Mouse (Mus musculus): Measurements from ENCODE around the gene Scn4a. TPM values are rescaled to one million over a fixed set of nuclear protein-coding genes. Genes with fewer than 3 reads are reported as not detected.

Scn4a gene
- polyA plus RNA-seq, 1 experiment from 2014 or later, result 0.05 TPM

DNA sequence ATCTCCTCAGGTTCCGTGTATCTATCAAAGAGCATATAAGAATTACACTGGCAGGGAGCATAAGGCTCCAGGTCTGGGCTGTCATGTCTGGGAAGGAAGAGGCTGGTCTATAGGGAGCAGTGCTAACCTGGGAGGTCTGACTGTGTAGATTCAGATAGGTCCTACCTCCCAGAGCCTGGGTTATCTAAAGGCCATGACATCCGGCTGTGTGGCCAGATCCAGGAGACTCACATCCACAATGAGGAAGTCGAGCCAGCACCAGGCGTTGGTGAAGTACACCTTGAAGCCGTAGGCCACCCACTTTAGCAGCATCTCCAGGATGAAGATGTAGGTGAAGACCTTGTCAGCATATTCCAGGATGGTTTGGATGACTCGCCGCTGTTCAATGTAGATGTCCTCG is 26.6 kb downstream of the Scn4a start:
- DNase-seq (ENCODE audit: low spot score), result no peak
- Histone ChIP-seq H3K9me3 (no peaks in the 10 kb centered on the region), H3K27ac (no peak overlapping the region), H3K36me3 (no peaks in the 10 kb centered on the region), H3K4me3 (no peak overlapping the region), H3K4me1 (replicated peaks) (peaks cover 27% of the 10 kb centered on the region), H3K27me3 (ENCODE audit: insufficient read depth, poor library complexity, severe bottlenecking) (no peaks in the 10 kb centered on the region)
- WGBS, result 89% methylated on average over 8 of the region's 8 CpGs

DNA sequence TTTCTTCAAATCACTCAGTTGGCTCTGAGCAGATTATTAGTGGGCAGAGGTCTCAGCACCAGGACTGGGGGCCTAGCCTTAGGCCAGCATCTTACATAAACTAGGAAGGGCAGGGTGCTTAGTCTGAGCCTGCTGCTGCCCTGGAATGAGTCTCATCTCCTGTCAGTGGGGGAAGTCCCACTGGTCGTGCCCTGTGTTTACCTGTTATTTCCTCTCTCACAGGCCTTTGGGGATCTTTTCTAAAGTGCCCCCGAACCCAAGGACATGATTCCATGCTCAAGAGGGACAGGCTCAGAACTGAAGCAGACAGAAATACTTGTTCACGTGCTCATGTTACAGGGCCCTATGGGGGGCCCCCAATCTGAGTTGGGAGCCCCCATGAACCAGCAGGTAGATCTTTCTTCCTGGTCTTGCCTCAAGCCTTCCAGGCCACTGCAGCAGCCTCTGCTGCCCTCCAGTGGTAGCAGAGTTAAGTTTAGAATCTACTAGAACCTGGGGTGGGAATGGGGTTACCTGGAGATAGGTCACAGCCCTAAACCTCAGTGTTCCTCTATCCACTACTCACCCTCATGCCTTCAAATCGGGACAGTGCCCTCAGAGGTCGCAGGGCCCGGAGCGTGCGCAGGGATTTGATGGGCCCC is 27.4 kb downstream of the Scn4a start:
- peak; percentile 47 for DNase-seq (ENCODE audit: low spot score)
- no peak overlapping the region for H3K27ac ChIP-seq

DNA sequence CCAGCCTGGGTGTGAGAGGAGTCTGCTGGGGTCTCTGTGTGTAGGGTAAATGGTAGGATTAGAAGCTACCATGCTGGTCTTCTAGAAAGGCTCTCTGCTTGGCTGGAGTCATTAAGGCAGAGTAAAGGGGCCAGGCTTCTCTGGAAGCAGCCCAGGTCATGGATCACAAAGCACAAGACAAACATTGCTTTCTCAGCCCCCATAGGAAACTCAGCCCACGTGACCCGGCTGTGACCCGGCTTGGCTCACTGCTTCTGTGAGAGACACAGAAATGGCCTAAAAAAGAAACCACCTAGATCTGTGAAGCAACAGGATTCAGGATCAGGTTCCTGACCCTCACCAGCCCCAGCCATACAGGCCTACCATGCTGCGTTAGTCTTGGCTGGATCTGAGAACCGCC is 28.2 kb downstream of the Scn4a start:
- Histone ChIP-seq H3K27ac (no peak overlapping the region), H3K36me3 (no peaks in the 10 kb centered on the region), H3K4me3 (no peak overlapping the region), H3K27me3 (ENCODE audit: insufficient read depth, poor library complexity, severe bottlenecking) (no peaks in the 10 kb centered on the region), H3K9me3 (no peaks in the 10 kb centered on the region), H3K4me1 (replicated peaks) (peaks cover 27% of the 10 kb centered on the region)
- 63% methylated on average over 5 of the region's 5 CpGs for WGBS
- no peak for DNase-seq (ENCODE audit: low spot score)

More for the DNA sequence above, 27.4 kb downstream of the Scn4a start:
- no peak overlapping the region for H3K4me3 ChIP-seq
- 68% methylated on average over 8 of the region's 8 CpGs for WGBS
- H3K9me3 ChIP-seq, result no peaks in the 10 kb centered on the region
- peaks cover 27% of the 10 kb centered on the region for H3K4me1 ChIP-seq (replicated peaks)
- H3K27me3 ChIP-seq (ENCODE audit: insufficient read depth, poor library complexity, severe bottlenecking), result no peaks in the 10 kb centered on the region
- no peaks in the 10 kb centered on the region for H3K36me3 ChIP-seq

DNA sequence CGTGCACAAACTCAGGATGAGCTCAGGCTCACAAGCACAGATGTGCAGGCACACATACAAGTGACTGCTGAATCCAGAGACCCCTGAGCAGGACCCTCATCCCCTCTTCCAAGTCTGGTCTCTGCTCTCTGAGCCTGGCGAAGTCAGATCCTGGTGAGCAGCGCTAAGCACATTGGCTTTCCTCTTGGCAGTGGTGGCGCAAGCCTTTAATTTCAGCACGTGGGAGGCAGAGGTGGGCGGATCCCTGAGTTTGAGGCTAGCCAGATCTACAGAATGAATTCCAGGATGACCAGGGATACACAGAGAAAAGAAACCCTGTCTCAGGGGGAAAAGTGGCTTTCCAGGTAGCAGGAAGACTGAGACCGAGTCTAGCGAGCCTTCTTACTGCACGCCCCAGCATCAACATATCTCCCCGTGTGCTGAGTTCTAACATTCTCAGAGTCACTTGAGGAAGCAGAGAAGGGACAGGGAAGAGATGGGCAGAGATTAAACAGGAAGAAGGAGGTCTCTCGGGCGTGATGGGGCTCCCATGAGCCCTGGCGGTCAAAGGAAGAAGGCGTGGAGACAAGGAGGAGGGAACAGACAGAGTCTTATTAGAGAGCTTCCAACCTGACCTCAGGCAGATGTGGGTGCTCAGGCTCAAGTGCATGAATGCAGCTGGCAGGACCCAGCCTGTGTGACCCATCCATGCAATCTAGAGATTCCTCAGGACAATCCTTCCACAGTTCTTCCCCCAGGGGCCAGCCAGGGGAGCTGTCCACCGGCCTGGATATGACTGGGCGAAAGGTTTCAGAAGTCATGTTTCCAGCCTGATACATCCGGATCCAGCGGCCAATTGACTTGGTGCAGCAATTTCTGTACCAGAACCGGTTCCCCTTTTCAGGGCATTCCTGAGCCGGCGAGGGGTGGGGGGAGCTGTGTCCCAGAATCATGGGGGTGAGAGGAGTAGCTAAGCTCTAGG is 34.4 kb downstream of the Scn4a start:
- H3K27me3 ChIP-seq (ENCODE audit: insufficient read depth, poor library complexity, severe bottlenecking), result no peaks in the 10 kb centered on the region
- WGBS, result 79% methylated on average over 21 of the region's 21 CpGs

DNA sequence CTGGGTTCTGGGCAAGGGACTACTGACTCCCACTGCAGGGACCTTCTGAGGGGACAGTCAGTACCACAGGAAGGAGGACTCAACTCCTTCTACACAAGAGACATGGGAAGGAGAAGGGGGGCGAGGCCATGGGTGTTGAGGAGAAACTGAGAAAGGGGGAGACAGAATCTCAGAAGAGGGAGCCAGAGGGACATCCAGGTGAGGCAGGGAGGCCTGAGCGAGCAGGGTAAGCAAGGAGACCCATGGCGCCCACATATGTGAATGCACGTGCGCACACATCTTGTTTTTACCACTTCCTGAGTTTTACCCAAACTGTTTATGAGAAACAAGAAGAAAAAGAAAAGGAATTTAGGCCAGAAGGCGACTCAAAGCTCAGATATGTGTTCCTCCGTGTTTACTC is 35.3 kb downstream of the Scn4a start:
- Histone ChIP-seq H3K9me3 (no peaks in the 10 kb centered on the region), H3K36me3 (no peaks in the 10 kb centered on the region), H3K4me1 (replicated peaks) (peaks cover 39% of the 10 kb centered on the region), H3K27ac (no peak overlapping the region; the same call in 1 of the 2 replicates), H3K27me3 (ENCODE audit: insufficient read depth, poor library complexity, severe bottlenecking) (no peaks in the 10 kb centered on the region), H3K4me3 (no peak overlapping the region)
- WGBS, result 85% methylated on average over 7 of the region's 7 CpGs
- DNase-seq (ENCODE audit: low spot score), result no peak

More for the DNA sequence above, 34.4 kb downstream of the Scn4a start:
- DNase-seq (ENCODE audit: low spot score), result no peak
- no peaks in the 10 kb centered on the region for H3K36me3 ChIP-seq
- H3K27ac ChIP-seq, result no peak overlapping the region
- H3K9me3 ChIP-seq, result no peaks in the 10 kb centered on the region
- H3K4me3 ChIP-seq, result no peak overlapping the region
- peaks cover 33% of the 10 kb centered on the region for H3K4me1 ChIP-seq (replicated peaks)

DNA sequence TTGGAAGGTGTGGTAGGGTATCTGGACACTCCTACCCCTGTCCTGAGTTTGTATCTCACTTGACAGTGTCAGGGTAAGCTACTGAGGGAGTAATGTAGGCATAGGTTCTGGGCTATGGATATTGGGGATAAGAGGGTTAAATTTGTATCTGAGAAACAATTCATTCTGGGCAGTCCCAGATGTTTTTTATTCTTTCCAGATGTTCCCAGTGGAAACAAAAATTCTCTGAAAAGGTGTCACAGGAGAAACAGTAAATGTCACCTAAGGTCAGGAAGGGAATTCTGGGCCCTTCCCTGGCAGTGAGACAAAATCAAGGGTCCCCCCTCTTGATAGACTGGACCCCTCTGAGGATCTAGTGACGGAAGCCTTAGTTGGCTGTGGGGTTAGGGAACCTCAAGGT is 36.7 kb downstream of the Scn4a start:
- no peaks in the 10 kb centered on the region for H3K27me3 ChIP-seq (ENCODE audit: insufficient read depth, poor library complexity, severe bottlenecking)
- DNase-seq (ENCODE audit: low spot score), result no peak
- no peaks in the 10 kb centered on the region for H3K9me3 ChIP-seq
- peaks cover 39% of the 10 kb centered on the region for H3K4me1 ChIP-seq (replicated peaks)
- no peak overlapping the region for H3K4me3 ChIP-seq
- no peaks in the 10 kb centered on the region for H3K36me3 ChIP-seq
- H3K27ac ChIP-seq, result no peak overlapping the region
- WGBS, result 50% methylated on average over 1 of the region's 1 CpGs

DNA sequence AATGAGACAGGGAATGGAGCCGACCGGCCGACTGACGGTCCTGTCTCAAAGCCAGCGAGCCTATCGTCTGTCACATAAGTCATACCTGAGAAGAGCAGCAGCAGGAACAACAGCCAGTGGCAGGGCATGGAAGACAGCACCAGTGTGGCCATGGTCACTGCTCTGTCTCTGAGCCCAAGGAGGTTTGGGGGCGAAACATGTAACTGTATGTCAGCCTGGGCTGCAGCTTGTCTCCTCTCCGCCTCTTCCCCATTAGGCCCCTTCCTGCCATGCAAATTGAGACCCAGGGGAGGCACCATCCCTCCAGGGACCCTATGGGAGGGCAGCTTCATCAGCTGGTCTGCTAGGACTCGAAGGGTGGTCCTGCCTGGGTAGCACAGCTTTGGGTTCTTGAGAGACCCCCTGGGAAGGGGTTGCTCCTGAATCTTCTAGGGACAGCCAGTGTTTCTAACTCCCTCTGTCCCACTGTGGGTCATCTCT is 38.7 kb downstream of the Scn4a start, which contains the start of gene Cd79b:
TSS of gene Cd79b (minus strand) at position 430 of the 480 bp plus-strand sequence.
- Histone ChIP-seq H3K36me3 (no peaks in the 10 kb centered on the region), H3K27ac (peak within 1 kb of the TSS; percentile 62), H3K27me3 (ENCODE audit: insufficient read depth, poor library complexity, severe bottlenecking) (no peaks in the 10 kb centered on the region), H3K4me1 (replicated peaks) (peaks cover 42% of the 10 kb centered on the region), H3K9me3 (no peaks in the 10 kb centered on the region), H3K4me3 (no peak within 1 kb of the TSS)
- WGBS, result 70% methylated on average over 9 of the region's 9 CpGs
- DNase-seq (ENCODE audit: low spot score), result no peak

DNA sequence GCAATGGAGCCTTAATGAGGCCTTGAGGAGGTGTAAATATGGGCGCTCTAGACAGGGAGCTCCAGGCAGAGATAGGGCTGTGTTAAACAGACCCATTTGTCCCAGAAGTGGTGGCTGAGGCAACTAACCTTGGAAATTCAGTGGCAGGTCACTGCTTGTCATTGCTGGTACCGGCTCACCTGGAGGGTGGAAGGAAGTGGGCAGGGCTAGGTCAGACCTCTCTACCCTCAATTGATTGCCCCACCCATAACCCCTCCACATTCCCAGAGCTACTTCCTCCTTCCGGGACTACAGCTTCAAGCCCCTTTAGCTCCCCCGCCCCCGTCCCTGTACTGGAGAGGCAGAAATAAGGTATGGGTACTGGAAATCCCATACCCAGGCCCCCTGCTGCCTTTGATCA is 39.6 kb downstream of the Scn4a start:
- H3K4me1 ChIP-seq (replicated peaks), result peaks cover 37% of the 10 kb centered on the region
- H3K4me3 ChIP-seq, result no peak overlapping the region
- H3K9me3 ChIP-seq, result no peaks in the 10 kb centered on the region
- DNase-seq (ENCODE audit: low spot score), result no peak
- 69% methylated on average over 5 of the region's 5 CpGs for WGBS
- H3K27ac ChIP-seq, result no peak overlapping the region
- H3K27me3 ChIP-seq (ENCODE audit: insufficient read depth, poor library complexity, severe bottlenecking), result no peaks in the 10 kb centered on the region
- H3K36me3 ChIP-seq, result no peaks in the 10 kb centered on the region

DNA sequence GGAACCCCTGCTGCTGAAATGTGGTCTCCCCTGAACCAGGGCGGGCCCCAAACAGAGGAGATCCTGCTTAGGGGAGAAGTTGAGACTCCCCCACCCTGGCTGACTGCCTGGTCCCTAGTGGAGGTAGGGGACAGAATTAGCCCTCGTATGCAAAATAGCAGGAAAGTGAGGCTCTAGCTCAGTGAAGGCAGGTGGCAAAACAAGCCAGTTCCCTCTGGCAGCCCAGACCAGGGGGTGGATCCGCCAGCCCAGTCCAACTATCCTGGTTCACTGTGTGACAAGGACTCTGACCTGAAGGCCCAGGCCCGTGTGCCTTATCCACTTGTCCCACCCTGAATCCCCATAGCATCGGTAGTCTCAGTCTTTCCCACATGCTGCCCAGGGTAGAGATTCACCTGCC is 43.0 kb downstream of the Scn4a start:
- Histone ChIP-seq H3K36me3 (no peaks in the 10 kb centered on the region), H3K4me1 (replicated peaks) (peaks cover 25% of the 10 kb centered on the region), H3K27ac (no peak overlapping the region), H3K4me3 (no peak overlapping the region), H3K9me3 (no peaks in the 10 kb centered on the region), H3K27me3 (ENCODE audit: insufficient read depth, poor library complexity, severe bottlenecking) (no peaks in the 10 kb centered on the region)
- 66% methylated on average over 5 of the region's 5 CpGs for WGBS
- DNase-seq (ENCODE audit: low spot score), result no peak

DNA sequence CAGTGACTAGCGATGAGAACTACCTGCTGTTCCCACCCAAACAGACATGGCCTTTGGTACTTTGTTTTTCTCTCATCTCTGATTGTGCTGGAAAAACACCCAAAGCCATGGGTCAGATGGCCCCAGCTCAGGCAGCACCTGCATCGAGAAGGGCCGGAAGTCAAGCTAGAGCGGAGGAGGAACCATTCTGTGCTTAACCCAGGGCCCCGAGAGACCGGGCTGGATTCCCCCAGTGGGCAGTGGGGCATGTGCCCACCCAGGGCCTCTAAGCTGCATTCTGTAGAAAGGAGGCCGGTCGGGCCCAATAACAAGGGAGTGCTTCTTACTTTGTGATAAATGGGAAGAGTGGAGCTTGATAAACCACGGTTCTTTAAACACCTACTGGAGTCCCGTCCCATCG is 44.9 kb downstream of the Scn4a start:
- H3K36me3 ChIP-seq, result no peaks in the 10 kb centered on the region
- WGBS, result 77% methylated on average over 11 of the region's 11 CpGs
- H3K27me3 ChIP-seq (ENCODE audit: insufficient read depth, poor library complexity, severe bottlenecking), result no peaks in the 10 kb centered on the region
- H3K4me1 ChIP-seq (replicated peaks), result peaks cover 9% of the 10 kb centered on the region
- no peak overlapping the region for H3K4me3 ChIP-seq
- no peaks in the 10 kb centered on the region for H3K9me3 ChIP-seq
- no peak overlapping the region for H3K27ac ChIP-seq
- DNase-seq (ENCODE audit: low spot score), result no peak

DNA sequence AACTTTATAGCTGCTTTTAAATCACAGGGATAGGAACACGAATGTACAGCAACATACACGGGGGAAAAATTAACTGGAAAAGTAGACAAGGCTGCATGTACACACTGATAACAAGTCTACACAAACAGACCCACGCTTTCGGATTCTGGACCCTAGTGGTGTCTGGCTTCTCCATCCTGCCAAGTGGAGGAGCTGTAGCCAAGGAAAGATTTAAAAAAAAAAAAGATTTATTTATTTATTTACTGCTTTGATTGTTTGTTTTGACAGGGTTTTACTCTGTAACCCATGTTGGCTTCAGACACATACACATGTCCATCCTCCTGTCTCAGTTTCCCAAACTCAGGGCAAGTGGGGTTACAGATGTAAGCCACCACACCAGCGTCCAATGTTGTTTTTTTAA is 45.7 kb downstream of the Scn4a start:
- WGBS, result 84% methylated on average over 5 of the region's 5 CpGs
- DNase-seq (ENCODE audit: low spot score), result no peak
- Histone ChIP-seq H3K4me3 (no peak overlapping the region), H3K27me3 (ENCODE audit: insufficient read depth, poor library complexity, severe bottlenecking) (no peaks in the 10 kb centered on the region), H3K27ac (no peak overlapping the region), H3K9me3 (no peaks in the 10 kb centered on the region), H3K36me3 (no peaks in the 10 kb centered on the region), H3K4me1 (replicated peaks) (peaks cover 8% of the 10 kb centered on the region; the same call in 1 of the 2 replicates)

DNA sequence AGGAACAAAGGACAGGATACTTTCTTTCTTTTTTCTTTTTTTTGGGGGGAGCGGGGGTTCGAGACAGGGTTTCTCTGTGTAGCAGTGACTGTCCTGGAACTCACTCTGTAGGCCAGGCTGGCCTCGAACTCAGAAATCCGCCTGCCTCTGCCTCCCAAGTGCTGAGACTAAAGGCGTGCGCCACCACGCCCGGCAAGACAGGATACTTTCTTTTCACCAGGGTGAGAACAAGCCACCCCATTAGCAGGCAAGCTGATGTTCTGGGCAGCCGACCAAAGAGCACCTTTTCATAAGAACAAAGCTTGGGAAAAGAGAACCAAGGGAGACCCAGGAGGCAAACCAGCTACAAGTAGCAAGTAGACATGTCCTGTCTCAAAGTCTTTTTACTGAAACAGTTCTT is 46.3 kb downstream of the Scn4a start:
- H3K4me3 ChIP-seq, result no peak overlapping the region
- H3K9me3 ChIP-seq, result no peaks in the 10 kb centered on the region
- no peaks in the 10 kb centered on the region for H3K36me3 ChIP-seq
- no peak overlapping the region for H3K27ac ChIP-seq
- no peak for DNase-seq (ENCODE audit: low spot score)
- H3K4me1 ChIP-seq (replicated peaks), result peaks cover 8% of the 10 kb centered on the region; the same call in 1 of the 2 replicates
- WGBS, result 83% methylated on average over 9 of the region's 9 CpGs
- no peaks in the 10 kb centered on the region for H3K27me3 ChIP-seq (ENCODE audit: insufficient read depth, poor library complexity, severe bottlenecking)

DNA sequence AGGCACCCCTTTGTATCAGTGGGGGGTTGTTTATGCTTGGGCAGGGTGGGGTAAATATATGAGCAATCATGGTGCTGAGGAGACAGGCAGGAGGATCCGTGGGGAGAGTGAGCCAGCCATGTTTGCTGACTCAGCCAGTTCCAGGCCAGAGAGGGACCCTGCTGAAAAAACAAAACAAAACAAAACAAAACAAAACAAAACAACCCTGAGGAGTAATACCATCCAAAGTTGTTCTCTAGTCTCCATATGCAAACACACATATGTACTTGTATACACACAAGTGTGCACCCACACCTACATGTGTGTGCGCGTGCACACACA is 47.1 kb downstream of the Scn4a start:
- WGBS, result 89% methylated on average over 3 of the region's 3 CpGs

More for the DNA sequence above, 47.1 kb downstream of the Scn4a start:
- Histone ChIP-seq H3K4me3 (no peak overlapping the region), H3K27ac (no peak overlapping the region), H3K9me3 (no peaks in the 10 kb centered on the region), H3K36me3 (no peaks in the 10 kb centered on the region), H3K27me3 (ENCODE audit: insufficient read depth, poor library complexity, severe bottlenecking) (no peaks in the 10 kb centered on the region), H3K4me1 (replicated peaks) (peaks cover 8% of the 10 kb centered on the region; the same call in 1 of the 2 replicates)
- DNase-seq (ENCODE audit: low spot score), result no peak

All from hindbrain, embryonic 10.5 days (tissue).